Comparison of ENCODE assay signal across 8 mouse cellular contexts in the genomic region with DNA sequence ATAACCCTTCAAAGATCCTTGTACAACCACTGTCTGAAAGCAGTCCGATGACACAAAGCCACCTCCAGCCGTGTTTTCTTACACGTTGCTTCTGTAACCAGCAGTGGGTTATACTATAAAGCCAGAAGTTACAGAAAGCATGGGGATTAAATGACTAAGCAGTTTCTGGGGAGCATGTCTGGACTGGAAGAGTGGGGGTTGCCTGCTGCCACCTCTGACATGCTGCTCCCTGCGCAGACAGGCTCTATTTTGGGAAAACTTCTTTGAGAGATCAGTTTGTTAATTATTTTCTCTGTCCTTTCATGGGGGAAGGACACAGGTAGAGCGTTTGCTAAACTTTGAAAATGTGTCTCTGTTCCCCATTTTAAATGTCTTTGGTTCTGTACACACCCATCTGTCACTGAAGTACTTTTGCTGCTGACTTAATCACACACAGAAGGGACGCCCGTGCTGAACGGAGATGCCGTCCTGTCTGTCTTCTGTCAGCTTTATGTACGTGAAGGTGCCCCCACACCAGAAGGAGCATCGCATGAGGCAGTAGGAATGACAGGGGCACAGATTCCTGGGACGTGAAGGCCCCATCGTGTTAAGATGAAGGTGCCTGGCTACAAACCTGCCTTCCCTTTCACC. TPM values are rescaled to one million over a fixed set of nuclear protein-coding genes. Genes with fewer than 3 reads are reported as not detected.
DNase-seq lines count a peak whose midpoint lies in the region; ATAC-seq lines count a peak whose summit lies in the region.

No protein-coding gene starts in this region.

- ATAC-seq in kidney, embryonic 14.5 days (ENCODE audit: low FRiP score, low TSS enrichment): no peak
- ATAC-seq in embryonic facial prominence, embryonic 13.5 days (ENCODE audit: insufficient number of reproducible peaks, insufficient read depth, low FRiP score, low TSS enrichment, low read depth): no peak
- 0 out of 2 replicates have a peak, but pooled peaks have one; percentile 39 for ATAC-seq in liver, embryonic 16.5 days (ENCODE audit: low read depth)

- DNase-seq in kidney, adult 11 months: peak; percentile 58
- peak; percentile 55 to 64 for DNase-seq in kidney, adult 8-10 months
- no peak for DNase-seq in left cerebral cortex, postnatal 14 days (ENCODE audit: low spot score in 2 of 2)
- DNase-seq in adrenal gland, postnatal 4 days (ENCODE audit: low spot score in 2 of 2): no peak
- no peak for DNase-seq in MN1 (ENCODE audit: low spot score)

- no peak overlapping the region for H3K4me2 ChIP-seq in kidney, embryonic 14.5 days (replicated peaks; ENCODE audit: low read depth, low read length)
- H3K4me2 ChIP-seq in embryonic facial prominence, embryonic 13.5 days: peak overlapping the region; percentile 3; the same call in 1 of the 2 replicates
- no peak overlapping the region for H3K4me2 ChIP-seq in liver, embryonic 16.5 days (ENCODE audit: low read depth, low read length)

- intact Hi-C loops in left cerebral cortex, postnatal 14 days (cut with DNase I): no loop called here

- no peaks in the 10 kb centered on the region for H3K9me3 ChIP-seq in kidney, embryonic 14.5 days (ENCODE audit: control insufficient read depth, low read length)
- no peaks in the 10 kb centered on the region for H3K9me3 ChIP-seq in embryonic facial prominence, embryonic 13.5 days
- no peaks in the 10 kb centered on the region for H3K9me3 ChIP-seq in liver, embryonic 16.5 days (replicated peaks; ENCODE audit: control insufficient read depth, low read length)

- no peaks in the 10 kb centered on the region; the same call in 1 of the 2 replicates for H3K36me3 ChIP-seq in kidney, embryonic 14.5 days (ENCODE audit: control insufficient read depth, insufficient read depth, low read length)
- H3K36me3 ChIP-seq in embryonic facial prominence, embryonic 13.5 days: peaks cover 13% of the 10 kb centered on the region; the same call in 1 of the 2 replicates
- H3K36me3 ChIP-seq in liver, embryonic 16.5 days (ENCODE audit: control insufficient read depth, insufficient read depth): no peaks in the 10 kb centered on the region

- H3K27me3 ChIP-seq in kidney, embryonic 14.5 days (ENCODE audit: control insufficient read depth, insufficient read depth, low read length): no peaks in the 10 kb centered on the region
- H3K27me3 ChIP-seq in embryonic facial prominence, embryonic 13.5 days: no peaks in the 10 kb centered on the region
- no peaks in the 10 kb centered on the region for H3K27me3 ChIP-seq in liver, embryonic 16.5 days (ENCODE audit: control insufficient read depth, insufficient read depth, low read depth, low read length)

- no peak overlapping the region for H3K4me3 ChIP-seq in kidney, embryonic 14.5 days (ENCODE audit: low read length)
- H3K4me3 ChIP-seq in embryonic facial prominence, embryonic 13.5 days: no peak overlapping the region
- H3K4me3 ChIP-seq in liver, embryonic 16.5 days (ENCODE audit: low read depth, low read length): no peak overlapping the region

- no peak overlapping the region for H3K9ac ChIP-seq in kidney, embryonic 14.5 days (ENCODE audit: low read depth, low read length)
- H3K9ac ChIP-seq in embryonic facial prominence, embryonic 13.5 days: no peak overlapping the region
- no peak overlapping the region for H3K9ac ChIP-seq in liver, embryonic 16.5 days (ENCODE audit: low read depth, low read length)

- 59% methylated on average over 13 of the region's 13 CpGs for WGBS in kidney, embryonic 14.5 days
- 50% methylated on average over 13 of the region's 13 CpGs for WGBS in embryonic facial prominence, embryonic 13.5 days
- WGBS in liver, embryonic 16.5 days (ENCODE audit: insufficient replicate concordance): 34% methylated on average over 13 of the region's 13 CpGs

- no peak overlapping the region for H3K27ac ChIP-seq in kidney, embryonic 14.5 days (ENCODE audit: low read depth, low read length)
- peak overlapping the region; percentile 65 for H3K27ac ChIP-seq in embryonic facial prominence, embryonic 13.5 days
- H3K27ac ChIP-seq in liver, embryonic 16.5 days (ENCODE audit: low read length): no peak overlapping the region

- H3K4me1 ChIP-seq in kidney, embryonic 14.5 days (ENCODE audit: control insufficient read depth, insufficient read depth, low read length): no peaks in the 10 kb centered on the region; the same call in 1 of the 2 replicates
- no peaks in the 10 kb centered on the region for H3K4me1 ChIP-seq in embryonic facial prominence, embryonic 13.5 days
- H3K4me1 ChIP-seq in liver, embryonic 16.5 days (ENCODE audit: control insufficient read depth, low read depth, low read length): peaks cover 6% of the 10 kb centered on the region

RNA-seq across cellular contexts. Expression of gene Kidins220, which starts 11.2 kb away (rescaled TPM):
- polyA plus RNA-seq in kidney, embryonic 14.5 days (2014; fragmentation: Nextera tagmentation; extraction: Ambion mirVana): 16.2 and 38.2 TPM in 2 replicates
- polyA plus RNA-seq in embryonic facial prominence, embryonic 13.5 days (2015; fragmentation: Nextera tagmentation; extraction: Ambion mirVana): 23.9 and 28.6 TPM in 2 replicates
- polyA plus RNA-seq in liver, embryonic 16.5 days (2015; fragmentation: Nextera tagmentation; extraction: Ambion mirVana): 7.8 and 8.7 TPM in 2 replicates
- 100 to 1,000 TPM; 281 to 285 TPM for total RNA-seq in left cerebral cortex, postnatal 14 days (2021)
- 100 to 1,000 TPM in 1 of 2 experiments, 10 to 100 TPM in 1; 94.4 to 126 TPM for total RNA-seq in adrenal gland, postnatal 4 days (2021)

Comparison
In these comparisons a context has a peak if more than half of its experiments do, and no peak if none do; other contexts are left out.
1. DNase-seq: peak in kidney, adult 11 months (single experiment) and kidney, adult 8-10 months (2 of 2); none in left cerebral cortex, postnatal 14 days (0 of 2), adrenal gland, postnatal 4 days (0 of 2) and MN1 (single experiment).